Mouse (Mus musculus): ENCODE results near the gene Rgs11. TPM values are rescaled to one million over a fixed set of nuclear protein-coding genes. Genes with fewer than 3 reads are reported as not detected.
A peak's percentile ranks its signal among the peaks of the same experiment; 100 is the strongest.

Gene Rgs11
- polyA plus RNA-seq, 1 experiment = 90.1 TPM

- no peak for DNase-seq (ENCODE audit: extremely low spot score in 1 of 2, low spot score in 1 of 2)
Measured at GRCm38 (mm10) chr17:26229776-26230175, 27.0 kb downstream of the Rgs11 start.

GRCm38 (mm10) chr17:26231156-26231555 lies 28.4 kb downstream of the Rgs11 start:
- no peak for DNase-seq (ENCODE audit: extremely low spot score in 1 of 2, low spot score in 1 of 2)

- DNase-seq (ENCODE audit: extremely low spot score in 1 of 2, low spot score in 1 of 2) = no peak
Measured at GRCm38 (mm10) chr17:26232863-26233262, 30.1 kb downstream of the Rgs11 start.

GRCm38 (mm10) chr17:26234386-26234785 lies 31.6 kb downstream of the Rgs11 start:
- no peak for DNase-seq (ENCODE audit: extremely low spot score in 1 of 2, low spot score in 1 of 2)

GRCm38 (mm10) chr17:26235077-26235815 lies 32.5 kb downstream of the Rgs11 start:
- DNase-seq (ENCODE audit: extremely low spot score in 1 of 2, low spot score in 1 of 2) = no peak

GRCm38 (mm10) chr17:26237667-26238066 lies 34.9 kb downstream of the Rgs11 start:
- DNase-seq (ENCODE audit: extremely low spot score in 1 of 2, low spot score in 1 of 2) = no peak

- DNase-seq (ENCODE audit: extremely low spot score in 1 of 2, low spot score in 1 of 2) = no peak
Measured at GRCm38 (mm10) chr17:26239551-26239950, 36.8 kb downstream of the Rgs11 start.

- DNase-seq (ENCODE audit: extremely low spot score in 1 of 2, low spot score in 1 of 2) = no peak
Measured at GRCm38 (mm10) chr17:26240120-26240790, 37.5 kb downstream of the Rgs11 start.

- DNase-seq (ENCODE audit: extremely low spot score in 1 of 2, low spot score in 1 of 2) = peak in 1 of 2 experiments; percentile 38
Measured at GRCm38 (mm10) chr17:26240990-26241389, 38.2 kb downstream of the Rgs11 start.

GRCm38 (mm10) chr17:26243471-26244100 lies 40.8 kb downstream of the Rgs11 start:
- DNase-seq (ENCODE audit: extremely low spot score in 1 of 2, low spot score in 1 of 2) = peak in 1 of 2 experiments; percentile 63

- DNase-seq (ENCODE audit: extremely low spot score in 1 of 2, low spot score in 1 of 2) = peak; percentile 88 to 92
Measured at GRCm38 (mm10) chr17:26244101-26244841, 41.5 kb downstream of the Rgs11 start, which contains the start of gene Fam234a. Gene Fam234a, minus strand, starts transcription at chr17:26244242.

GRCm38 (mm10) chr17:26251886-26252538 lies 49.3 kb downstream of the Rgs11 start:
- no peak for DNase-seq (ENCODE audit: extremely low spot score in 1 of 2, low spot score in 1 of 2)

- peak; percentile 92 to 98 for DNase-seq (ENCODE audit: extremely low spot score in 1 of 2, low spot score in 1 of 2)
Measured at GRCm38 (mm10) chr17:26252539-26253251, 49.9 kb downstream of the Rgs11 start, which contains the start of gene Luc7l. Gene Luc7l, plus strand, starts transcription at chr17:26252896.

- DNase-seq (ENCODE audit: extremely low spot score in 1 of 2, low spot score in 1 of 2) = no peak
Measured at GRCm38 (mm10) chr17:26253399-26253798, 50.6 kb downstream of the Rgs11 start.

- no peak for DNase-seq (ENCODE audit: extremely low spot score in 1 of 2, low spot score in 1 of 2)
Measured at GRCm38 (mm10) chr17:26255313-26255712, 52.6 kb downstream of the Rgs11 start.

Other genes with a start within 250 kb of the Rgs11 start
- 48.5 and 52.9 TPM in 2 replicates for gene Capn15, start 217.2 kb upstream of the Rgs11 start, polyA plus RNA-seq (2012; rRNA removed)
- 98.1 and 98.7 TPM in 2 replicates for gene Rab11fip3, start 133.4 kb upstream of the Rgs11 start, polyA plus RNA-seq (2012; rRNA removed)
- 39.6 and 41.5 TPM in 2 replicates for gene Decr2, start 112.6 kb upstream of the Rgs11 start, polyA plus RNA-seq (2012; rRNA removed)
- gene Nme4, start 107.3 kb upstream of the Rgs11 start, polyA plus RNA-seq (2012; rRNA removed) = 9.2 and 10.1 TPM in 2 replicates
- 29.7 and 31.4 TPM in 2 replicates for gene Tmem8, start 89.7 kb upstream of the Rgs11 start, polyA plus RNA-seq (2012; rRNA removed)
- 88.4 and 95.4 TPM in 2 replicates for gene Mrpl28, start 79.5 kb upstream of the Rgs11 start, polyA plus RNA-seq (2012; rRNA removed)
- 16.9 and 20.5 TPM in 2 replicates for gene Axin1, start 64.3 kb upstream of the Rgs11 start, polyA plus RNA-seq (2012; rRNA removed)
- 0.17 and 0.28 TPM in 2 replicates for gene Pdia2, start 3.9 kb upstream of the Rgs11 start, polyA plus RNA-seq (2012; rRNA removed)
- 132 and 140 TPM in 2 replicates for gene Arhgdig, start 4.8 kb downstream of the Rgs11 start, polyA plus RNA-seq (2012; rRNA removed)
- 20.2 and 21.4 TPM in 2 replicates for gene Fam234a, start 41.3 kb downstream of the Rgs11 start, polyA plus RNA-seq (2012; rRNA removed)
- 72.2 and 81.6 TPM in 2 replicates for gene Luc7l, start 49.9 kb downstream of the Rgs11 start, polyA plus RNA-seq (2012; rRNA removed)
- gene Neurl1b, start 211.9 kb downstream of the Rgs11 start, polyA plus RNA-seq (2012; rRNA removed) = 60.4 and 66.5 TPM in 2 replicates